Mouse (Mus musculus) heart, embryonic 11.5 days (tissue): ENCODE measurements around the gene Rdx. TPM values are rescaled to one million over a fixed set of nuclear protein-coding genes. Genes with fewer than 3 reads are reported as not detected.
A peak's percentile ranks its signal among the peaks of the same experiment; 100 is the strongest.
"Not testable (repeated sequence)": the region's sequence is repeated elsewhere in the genome, so short reads cannot be mapped to it uniquely, and the experiment has no call there.

ENCODE experiments used
- ATAC-seq: fragments of 200-750 bp; cut with Nextera tagmentation; replicated peaks from 2 replicates; pipeline ENCODE4 v1.8.0; 2017; ENCODE audit warnings: moderate library complexity; ENCODE audit not compliant: insufficient number of reproducible peaks, low FRiP score, low TSS enrichment
- H3K27ac ChIP-seq: fragments of 300-500 bp; sonication (generic); 2 replicates; pipeline ENCODE4 v1.5.1; 2014; ENCODE audit warnings: mild to moderate bottlenecking, low read depth, low read length
- H3K27me3 ChIP-seq: fragments of 300-500 bp; sonication (generic); 2 replicates; pipeline ENCODE4 v1.6.1; 2014; ENCODE audit warnings: mild to moderate bottlenecking, low read length, mixed read lengths; ENCODE audit not compliant: control insufficient read depth, insufficient read depth
- H3K36me3 ChIP-seq: fragments of 300-500 bp; sonication (generic); 2 replicates; pipeline ENCODE4 v1.6.1; 2014; ENCODE audit warnings: mild to moderate bottlenecking, low read length, moderate library complexity, mixed read lengths; ENCODE audit not compliant: control insufficient read depth, insufficient read depth
- H3K4me1 ChIP-seq: fragments of 300-500 bp; sonication (generic); 2 replicates; pipeline ENCODE4 v1.6.1; 2014; ENCODE audit warnings: low read length; ENCODE audit not compliant: control insufficient read depth, insufficient read depth
- H3K4me2 ChIP-seq: fragments of 300-500 bp; sonication (generic); 2 replicates; pipeline ENCODE4 v1.6.1; 2014; ENCODE audit warnings: mild to moderate bottlenecking, moderate library complexity
- H3K4me3 ChIP-seq: fragments of 300-500 bp; sonication (generic); 2 replicates; pipeline ENCODE4 v1.5.1; 2014; ENCODE audit warnings: low read depth, low read length
- H3K9ac ChIP-seq: fragments of 300-500 bp; sonication (generic); 2 replicates; pipeline ENCODE4 v1.6.1; 2014; ENCODE audit warnings: mild to moderate bottlenecking, low read depth, low read length, moderate library complexity
- H3K9me3 ChIP-seq: fragments of 300-500 bp; sonication (generic); replicated peaks from 2 replicates; pipeline ENCODE4 v1.6.1; 2016; ENCODE audit warnings: low read length; ENCODE audit not compliant: control insufficient read depth
- WGBS: fragments of 180-500 bp; shearing (Covaris S2); extraction: QIAGEN DNeasy Blood & Tissue Kit; methylation state at CpG from one replicate; pipeline ENCODE4 v1.1.7; 2014; ENCODE audit not compliant: insufficient replicate concordance; 5-methylcytosine and 5-hydroxymethylcytosine counted together
- polyA plus RNA-seq: library from polyadenylated mRNA; unstranded; fragments of >200 nt; fragmentation: Nextera tagmentation; extraction: Ambion mirVana; gene quantifications from 2 replicates; pipeline ENCODE4 v1.2.1, GENCODE M21; 2014

The Rdx gene
- polyA plus RNA-seq, 1 experiment from 2014 or later: 213 TPM

- H3K36me3 ChIP-seq: no peaks in the 10 kb centered on the region
- H3K27ac ChIP-seq: peak overlapping the region; percentile 99
- H3K4me3 ChIP-seq: peak overlapping the region; percentile 95
- peak; percentile 89 for ATAC-seq
- H3K9ac ChIP-seq: peak overlapping the region; percentile 100
- no peaks in the 10 kb centered on the region for H3K9me3 ChIP-seq
- no peaks in the 10 kb centered on the region for H3K27me3 ChIP-seq
- WGBS: under 1% methylated on average over 82 of the region's 118 CpGs
- H3K4me1 ChIP-seq: peaks cover 13% of the 10 kb centered on the region
- H3K4me2 ChIP-seq: peak overlapping the region; percentile 62
These were observed 1.1 kb downstream of the Rdx start for GRCm38 (mm10) chr9:52047821-52048649.

- under 1% methylated on average over 59 of the region's 60 CpGs for WGBS
- peak overlapping the region; percentile 62 for H3K4me2 ChIP-seq
These were observed 1.7 kb downstream of the Rdx start for GRCm38 (mm10) chr9:52048650-52049081.

GRCm38 (mm10) chr9:52049605-52050004, 2.6 kb downstream of the Rdx start:
- Histone ChIP-seq H3K9ac (peak overlapping the region; percentile 100), H3K36me3 (no peaks in the 10 kb centered on the region), H3K9me3 (no peaks in the 10 kb centered on the region), H3K4me1 (peaks cover 13% of the 10 kb centered on the region), H3K27me3 (no peaks in the 10 kb centered on the region), H3K4me3 (peak overlapping the region; percentile 95), H3K27ac (peak overlapping the region; percentile 99; the same call in 1 of the 2 replicates), H3K4me2 (peak overlapping the region; percentile 62)
- 2% methylated on average over 3 of the region's 3 CpGs for WGBS
- ATAC-seq: no peak

More at GRCm38 (mm10) chr9:52048650-52049081, 1.7 kb downstream of the Rdx start:
- H3K9me3 ChIP-seq: no peaks in the 10 kb centered on the region
- no peaks in the 10 kb centered on the region for H3K36me3 ChIP-seq
- ATAC-seq: peak; percentile 36
- peak overlapping the region; percentile 99 for H3K27ac ChIP-seq
- peak overlapping the region; percentile 95 for H3K4me3 ChIP-seq
- no peaks in the 10 kb centered on the region for H3K27me3 ChIP-seq
- H3K9ac ChIP-seq: peak overlapping the region; percentile 100
- peaks cover 13% of the 10 kb centered on the region for H3K4me1 ChIP-seq

- Histone ChIP-seq H3K9ac (no peak overlapping the region), H3K9me3 (no peaks in the 10 kb centered on the region), H3K4me3 (peak overlapping the region; percentile 95), H3K27ac (0 out of 2 replicates have a peak overlapping the region, but pooled peaks have one; percentile 64), H3K36me3 (no peaks in the 10 kb centered on the region), H3K4me1 (peaks cover 17% of the 10 kb centered on the region), H3K4me2 (peak overlapping the region; percentile 62), H3K27me3 (no peaks in the 10 kb centered on the region)
- ATAC-seq: no peak
- 21% methylated on average over 2 of the region's 2 CpGs for WGBS
These were observed 3.4 kb downstream of the Rdx start for GRCm38 (mm10) chr9:52050361-52050760.

GRCm38 (mm10) chr9:52052221-52052620, 5.2 kb downstream of the Rdx start:
- no peak for ATAC-seq
- H3K4me3 ChIP-seq: peak overlapping the region; percentile 16
- no peaks in the 10 kb centered on the region for H3K9me3 ChIP-seq
- no peak overlapping the region for H3K9ac ChIP-seq
- no peaks in the 10 kb centered on the region for H3K27me3 ChIP-seq
- 60% methylated on average over 1 of the region's 1 CpGs for WGBS
- H3K4me1 ChIP-seq: peaks cover 19% of the 10 kb centered on the region
- no peak overlapping the region for H3K27ac ChIP-seq
- peak overlapping the region; percentile 45 for H3K4me2 ChIP-seq
- no peaks in the 10 kb centered on the region for H3K36me3 ChIP-seq

DNA sequence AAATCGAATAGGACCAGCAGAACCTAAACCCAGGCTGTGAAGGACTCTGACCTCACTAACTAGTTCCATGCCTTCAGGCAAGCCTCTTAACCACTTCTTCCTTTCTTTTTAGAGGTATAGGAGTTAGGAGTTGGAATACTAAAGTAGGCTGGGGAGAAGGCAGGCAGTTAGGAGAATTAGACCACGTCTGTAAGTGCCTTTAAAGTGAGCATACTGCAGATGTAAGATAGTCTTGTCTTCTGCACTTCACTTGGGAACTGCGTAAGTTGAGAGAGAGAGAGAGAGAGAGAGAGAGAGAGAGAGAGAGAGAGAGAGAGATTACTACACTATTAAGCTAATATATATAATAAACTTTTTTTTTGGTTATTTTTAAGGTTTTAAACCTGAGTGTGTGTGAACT, 8.3 kb downstream of the Rdx start:
- Histone ChIP-seq H3K27me3 (no peaks in the 10 kb centered on the region), H3K4me2 (no peak overlapping the region), H3K4me3 (no peak overlapping the region), H3K9ac (no peak overlapping the region), H3K27ac (no peak overlapping the region), H3K36me3 (no peaks in the 10 kb centered on the region), H3K4me1 (peaks cover 27% of the 10 kb centered on the region), H3K9me3 (no peaks in the 10 kb centered on the region)
- ATAC-seq: no peak
- 45% methylated on average over 3 of the region's 3 CpGs for WGBS

- Histone ChIP-seq H3K4me2 (no peak overlapping the region), H3K27ac (no peak overlapping the region), H3K4me3 (no peak overlapping the region), H3K4me1 (peaks cover 21% of the 10 kb centered on the region), H3K9me3 (no peaks in the 10 kb centered on the region), H3K9ac (no peak overlapping the region), H3K27me3 (no peaks in the 10 kb centered on the region), H3K36me3 (peaks cover 10% of the 10 kb centered on the region)
- ATAC-seq: no peak
- WGBS: 58% methylated on average over 2 of the region's 2 CpGs
These were observed 12.8 kb downstream of the Rdx start for GRCm38 (mm10) chr9:52059788-52060187.

DNA sequence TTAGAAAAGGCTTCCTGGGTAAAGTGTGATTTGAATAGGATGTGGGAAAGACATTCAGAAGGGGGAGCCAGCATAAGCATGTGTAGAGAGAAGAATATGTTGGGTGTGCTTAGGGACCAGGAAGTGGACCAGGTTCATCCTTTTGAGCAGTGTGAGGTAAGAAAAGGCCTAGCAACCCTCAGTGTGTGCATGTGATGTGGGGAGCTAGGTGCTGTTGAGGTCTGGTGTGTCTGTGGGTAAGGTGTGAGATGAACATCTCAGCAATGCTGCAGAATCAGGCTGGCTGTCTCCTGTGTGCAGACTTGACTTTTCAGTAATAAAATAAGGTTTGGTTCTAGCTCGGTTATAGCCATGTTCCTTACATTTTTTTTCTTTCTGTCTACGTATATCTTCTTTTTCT, 23.1 kb downstream of the Rdx start:
- no peaks in the 10 kb centered on the region for H3K9me3 ChIP-seq
- H3K4me2 ChIP-seq: no peak overlapping the region
- no peak overlapping the region for H3K9ac ChIP-seq
- no peaks in the 10 kb centered on the region for H3K4me1 ChIP-seq
- H3K27me3 ChIP-seq: no peaks in the 10 kb centered on the region
- H3K27ac ChIP-seq: no peak overlapping the region
- no peak for ATAC-seq
- H3K4me3 ChIP-seq: no peak overlapping the region
- H3K36me3 ChIP-seq: peaks cover 29% of the 10 kb centered on the region
- 92% methylated on average over 2 of the region's 2 CpGs for WGBS

DNA sequence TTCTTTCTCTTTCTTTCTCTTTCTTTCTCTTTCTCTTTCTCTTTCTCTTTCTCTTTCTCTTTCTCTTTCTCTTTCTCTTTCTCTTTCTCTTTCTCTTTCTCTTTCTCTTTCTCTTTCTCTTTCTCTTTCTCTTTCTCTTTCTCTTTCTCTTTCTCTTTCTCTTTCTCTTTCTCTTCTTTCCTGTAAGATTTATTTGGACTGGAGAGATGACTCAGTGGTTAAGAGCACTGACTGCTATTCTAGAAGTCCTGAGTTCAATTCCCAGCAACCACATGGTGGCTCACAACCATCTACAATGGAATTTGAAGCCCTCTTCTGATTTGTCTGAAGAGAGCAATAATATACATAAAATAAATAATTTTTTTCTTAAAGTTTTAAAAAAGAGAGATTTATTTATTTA, 24.4 kb downstream of the Rdx start:
- not testable (repeated sequence) for H3K27me3 ChIP-seq, ATAC-seq, H3K4me3 ChIP-seq, H3K27ac ChIP-seq, H3K4me1 ChIP-seq, H3K4me2 ChIP-seq, H3K9me3 ChIP-seq, H3K9ac ChIP-seq
- peaks cover 23% of the 10 kb centered on the region for H3K36me3 ChIP-seq
